Mouse (Mus musculus) midbrain, embryonic 12.5 days (tissue): ENCODE data around the gene Slc6a17. TPM values are rescaled to one million over a fixed set of nuclear protein-coding genes. Genes with fewer than 3 reads are reported as not detected.

Experiments used
- ATAC-seq: fragments of 200-750 bp; cut with Nextera tagmentation; 2 replicates; pipeline ENCODE4 v1.8.0; 2017; ENCODE audit warnings: low read depth, moderate TSS enrichment, moderate library complexity; ENCODE audit not compliant: low FRiP score
- H3K27ac ChIP-seq: fragments of 300-500 bp; sonication (generic); replicated peaks from 2 replicates; pipeline ENCODE4 v1.5.1; 2016; ENCODE audit warnings: mild to moderate bottlenecking
- H3K27me3 ChIP-seq: fragments of 300-500 bp; sonication (generic); 2 replicates; pipeline ENCODE4 v1.6.1; 2016; ENCODE audit warnings: mild to moderate bottlenecking
- H3K36me3 ChIP-seq: fragments of 300-500 bp; sonication (generic); 2 replicates; pipeline ENCODE4 v1.6.1; 2016
- H3K4me1 ChIP-seq: fragments of 300-500 bp; sonication (generic); 2 replicates; pipeline ENCODE4 v1.6.1; 2016
- H3K4me2 ChIP-seq: fragments of 300-500 bp; sonication (generic); replicated peaks from 2 replicates; pipeline ENCODE4 v1.6.1; 2016; ENCODE audit warnings: mild to moderate bottlenecking, moderate library complexity
- H3K4me3 ChIP-seq: fragments of 300-500 bp; sonication (generic); 2 replicates; pipeline ENCODE4 v1.5.1; 2016; ENCODE audit warnings: mild to moderate bottlenecking
- H3K9ac ChIP-seq: fragments of 300-500 bp; sonication (generic); replicated peaks from 2 replicates; pipeline ENCODE4 v1.6.1; 2016; ENCODE audit warnings: mild to moderate bottlenecking, moderate library complexity
- H3K9me3 ChIP-seq: fragments of 300-500 bp; sonication (generic); 2 replicates; pipeline ENCODE4 v1.6.1; 2016; ENCODE audit warnings: mild to moderate bottlenecking
- WGBS: fragments of 180-500 bp; shearing (Covaris S2); methylation state at CpG from one replicate; pipeline ENCODE4 v1.1.7; 2016; 5-methylcytosine and 5-hydroxymethylcytosine counted together
- polyA plus RNA-seq: library from polyadenylated mRNA; unstranded; fragments of >200 nt; fragmentation: Nextera tagmentation; extraction: Ambion mirVana; gene quantifications from 2 replicates; pipeline ENCODE4 v1.2.1, GENCODE M21; 2016

The Slc6a17 gene
- polyA plus RNA-seq, 1 experiment from 2014 or later, result 4.2 TPM

DNA sequence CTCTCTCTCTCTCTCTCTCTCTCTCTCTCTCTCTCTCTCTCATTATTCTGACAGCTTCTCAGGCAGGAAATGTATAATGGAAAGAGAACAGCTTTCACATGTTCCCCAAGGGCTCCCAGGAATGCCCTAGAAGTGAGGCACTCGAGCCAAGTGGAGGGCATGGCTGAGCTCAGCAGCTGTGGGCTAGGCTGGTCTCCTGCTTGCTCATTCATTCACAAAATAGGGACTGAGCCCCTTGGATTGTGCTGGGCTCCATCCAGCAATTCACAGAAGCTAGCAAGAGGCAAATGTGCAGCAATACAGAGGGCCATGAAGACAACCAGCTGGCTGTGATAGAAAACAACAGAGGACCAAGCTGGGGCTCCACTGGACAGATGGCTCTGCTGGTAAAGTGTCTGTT is 86.5 kb downstream of the Slc6a17 start:
- H3K27ac ChIP-seq, result no peak overlapping the region
- 21% methylated on average over 1 of the region's 1 CpGs for WGBS

DNA sequence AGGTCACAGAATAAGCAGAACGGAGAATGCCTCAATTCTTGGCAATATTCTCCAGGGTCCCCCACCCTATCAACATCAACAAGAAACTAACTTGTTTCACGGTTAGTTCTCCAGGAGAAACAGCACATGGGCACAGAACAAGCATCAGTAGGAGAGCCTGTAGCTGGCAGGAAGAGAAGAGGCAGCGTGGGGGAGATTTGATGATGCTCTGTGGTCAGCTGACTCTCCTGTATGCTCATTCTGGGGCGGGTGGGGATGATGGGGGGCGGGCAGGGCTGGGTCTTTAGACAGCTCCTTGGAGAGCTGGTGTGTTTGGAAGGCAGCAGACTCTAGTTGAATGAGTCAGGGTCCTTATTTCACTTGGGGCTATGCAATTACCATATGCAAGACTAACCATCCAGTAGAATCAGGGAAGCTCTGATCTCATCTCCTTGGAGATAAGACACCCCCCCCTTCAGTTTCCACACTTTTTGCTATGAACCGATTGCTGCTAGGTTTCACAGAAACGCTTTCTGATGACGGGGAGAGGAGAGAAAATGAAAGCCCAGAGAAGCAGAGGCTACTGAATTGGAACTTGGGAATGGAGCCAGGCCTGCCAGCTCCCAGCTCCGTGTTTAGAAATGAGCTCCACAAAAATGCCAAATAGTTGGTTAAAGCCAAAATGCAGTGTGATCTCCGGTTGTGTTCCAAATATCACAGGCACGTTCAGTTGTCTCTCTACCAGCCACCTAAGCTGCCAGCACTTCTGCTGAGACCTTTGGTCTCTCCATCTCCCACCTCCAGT is 93.4 kb downstream of the Slc6a17 start:
- Histone ChIP-seq H3K27ac (no peak overlapping the region), H3K36me3 (no peaks in the 10 kb centered on the region), H3K4me2 (no peak overlapping the region), H3K27me3 (no peaks in the 10 kb centered on the region), H3K4me1 (no peaks in the 10 kb centered on the region), H3K4me3 (no peak overlapping the region), H3K9ac (no peak overlapping the region), H3K9me3 (no peaks in the 10 kb centered on the region)
- 82% methylated on average over 11 of the region's 11 CpGs for WGBS
- ATAC-seq, result no peak

More for the DNA sequence above, 86.5 kb downstream of the Slc6a17 start:
- Histone ChIP-seq H3K36me3 (no peaks in the 10 kb centered on the region), H3K27me3 (no peaks in the 10 kb centered on the region), H3K9me3 (no peaks in the 10 kb centered on the region), H3K4me3 (no peak overlapping the region), H3K4me1 (peaks cover 5% of the 10 kb centered on the region; the same call in 1 of the 2 replicates), H3K9ac (no peak overlapping the region), H3K4me2 (no peak overlapping the region)
- ATAC-seq, result peak; percentile 58

DNA sequence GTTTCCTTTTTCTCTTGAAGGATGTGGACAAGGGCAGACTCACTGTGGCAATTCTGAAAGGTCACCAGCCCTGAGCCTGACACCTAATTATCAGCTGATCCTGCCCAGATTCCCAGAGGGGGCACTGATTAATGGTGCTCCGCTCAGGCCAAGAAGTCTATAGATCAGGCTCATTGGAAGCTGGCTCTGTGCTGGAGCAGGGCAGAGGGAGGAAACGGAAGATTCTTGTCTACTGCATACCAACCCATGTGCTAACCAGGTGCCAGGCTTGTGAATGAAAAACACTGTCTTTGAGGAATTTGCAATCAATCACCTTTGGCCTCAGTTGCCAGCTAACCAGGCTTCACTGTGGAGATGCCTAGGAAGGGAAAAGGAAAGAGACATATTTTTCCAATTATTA is 97.7 kb downstream of the Slc6a17 start:
- H3K27ac ChIP-seq, result no peak overlapping the region
- no peaks in the 10 kb centered on the region for H3K36me3 ChIP-seq
- H3K9ac ChIP-seq, result no peak overlapping the region
- H3K9me3 ChIP-seq, result no peaks in the 10 kb centered on the region
- H3K4me3 ChIP-seq, result no peak overlapping the region
- no peak for ATAC-seq
- WGBS, result 70% methylated on average over 2 of the region's 2 CpGs
- H3K4me2 ChIP-seq, result no peak overlapping the region
- no peaks in the 10 kb centered on the region for H3K27me3 ChIP-seq
- H3K4me1 ChIP-seq, result no peaks in the 10 kb centered on the region

Other genes with a start within 250 kb of the Slc6a17 start
- 160 and 167 TPM in 2 replicates for gene Lamtor5, start 239.2 kb downstream of the Slc6a17 start, polyA plus RNA-seq
- gene Slc16a4, start 226.8 kb downstream of the Slc6a17 start, polyA plus RNA-seq, result 3.7 TPM in 2 replicates
- 15.7 and 17.5 TPM in 2 replicates for gene Rbm15, start 184.3 kb downstream of the Slc6a17 start, polyA plus RNA-seq
- gene Kcnc4, start 58.5 kb downstream of the Slc6a17 start, polyA plus RNA-seq, result 0.47 and 0.51 TPM in 2 replicates
- gene Ubl4b, start 37.1 kb upstream of the Slc6a17 start, polyA plus RNA-seq, result not detected in 2 replicates
- gene Alx3, start 77.0 kb upstream of the Slc6a17 start, polyA plus RNA-seq, result 3.3 and 4.5 TPM in 2 replicates
- gene Gm10961, start 113.3 kb upstream of the Slc6a17 start, polyA plus RNA-seq, result not detected in 2 replicates
- 123 and 127 TPM in 2 replicates for gene Strip1, start 113.7 kb upstream of the Slc6a17 start, polyA plus RNA-seq
- gene Ahcyl1, start 178.5 kb upstream of the Slc6a17 start, polyA plus RNA-seq, result 143 and 151 TPM in 2 replicates
- gene Csf1, start 242.5 kb upstream of the Slc6a17 start, polyA plus RNA-seq, result 7.1 and 8.5 TPM in 2 replicates